Mouse (Mus musculus) midbrain, embryonic 11.5 days (tissue): ENCODE measurements around the gene Dusp1. TPM values are rescaled to one million over a fixed set of nuclear protein-coding genes. Genes with fewer than 3 reads are reported as not detected.
A peak's percentile ranks its signal among the peaks of the same experiment; 100 is the strongest.

Source experiments
- ATAC-seq: fragments of 200-750 bp; cut with Nextera tagmentation; 2 replicates; pipeline ENCODE4 v1.8.0; 2017; ENCODE audit warnings: moderate TSS enrichment, moderate library complexity; ENCODE audit not compliant: low FRiP score
- DNase-seq: peaks from one replicate; pipeline ENCODE4 v3.0.0; 2015; ENCODE audit warnings: low spot score; ENCODE audit errors: missing footprints
- H3K27ac ChIP-seq: fragments of 300-500 bp; sonication (generic); 2 replicates; pipeline ENCODE4 v1.5.1; 2014; ENCODE audit warnings: low read depth, low read length
- H3K27me3 ChIP-seq: fragments of 300-500 bp; sonication (generic); 2 replicates; pipeline ENCODE4 v1.6.1; 2014; ENCODE audit warnings: mild to moderate bottlenecking, low read length, moderate library complexity, mixed read lengths; ENCODE audit not compliant: control insufficient read depth, insufficient read depth
- H3K36me3 ChIP-seq: fragments of 300-500 bp; sonication (generic); 2 replicates; pipeline ENCODE4 v1.6.1; 2014; ENCODE audit warnings: mild to moderate bottlenecking, low read length, moderate library complexity, mixed read lengths; ENCODE audit not compliant: control insufficient read depth, insufficient read depth
- H3K4me1 ChIP-seq: fragments of 300-500 bp; sonication (generic); 2 replicates; pipeline ENCODE4 v1.6.1; 2014; ENCODE audit warnings: low read length; ENCODE audit not compliant: control insufficient read depth, insufficient read depth
- H3K4me2 ChIP-seq: fragments of 300-500 bp; sonication (generic); 2 replicates; pipeline ENCODE4 v1.6.1; 2014; ENCODE audit warnings: mild to moderate bottlenecking, moderate library complexity
- H3K4me3 ChIP-seq: fragments of 300-500 bp; sonication (generic); 2 replicates; pipeline ENCODE4 v1.5.1; 2014; ENCODE audit warnings: low read depth, low read length
- H3K9ac ChIP-seq: fragments of 300-500 bp; sonication (generic); 2 replicates; pipeline ENCODE4 v1.6.1; 2014; ENCODE audit warnings: low read length
- H3K9me3 ChIP-seq: fragments of 300-500 bp; sonication (generic); 2 replicates; pipeline ENCODE4 v1.6.1; 2016; ENCODE audit warnings: low read length; ENCODE audit not compliant: control insufficient read depth
- WGBS: fragments of 180-500 bp; shearing (Covaris S2); extraction: QIAGEN DNeasy Blood & Tissue Kit; methylation state at CpG from one replicate; pipeline ENCODE4 v1.1.7; 2014; 5-methylcytosine and 5-hydroxymethylcytosine counted together
- polyA plus RNA-seq: library from polyadenylated mRNA; unstranded; fragments of >200 nt; fragmentation: Nextera tagmentation; extraction: Ambion mirVana; gene quantifications from 2 replicates; pipeline ENCODE4 v1.2.1, GENCODE M21; 2014

Dusp1 gene
- polyA plus RNA-seq, 1 experiment from 2014 or later: 30.2 TPM

DNA sequence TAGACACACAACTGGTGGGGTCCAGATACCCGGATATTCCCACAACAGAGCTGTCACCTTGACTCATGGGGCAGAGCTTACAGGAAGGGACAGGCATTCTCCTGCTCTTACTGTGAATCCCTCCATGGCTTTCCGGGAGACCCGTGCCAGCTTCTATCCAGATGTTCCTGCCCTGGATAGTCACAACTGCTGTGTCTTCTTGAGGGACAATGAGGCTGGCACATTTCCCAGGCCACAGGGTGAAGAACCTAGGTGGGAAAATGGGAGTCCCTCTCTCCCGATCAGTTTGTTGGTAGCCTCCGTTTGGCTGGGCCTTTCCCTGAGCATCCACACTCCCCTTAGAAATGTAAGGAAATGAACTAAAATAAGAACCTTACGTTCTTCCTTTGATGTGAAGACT lies 33.2 kb downstream of the Dusp1 start:
- ATAC-seq: no peak
- no peaks in the 10 kb centered on the region for H3K27me3 ChIP-seq
- H3K9ac ChIP-seq: no peak overlapping the region
- no peaks in the 10 kb centered on the region for H3K36me3 ChIP-seq
- H3K4me1 ChIP-seq: no peaks in the 10 kb centered on the region
- H3K4me2 ChIP-seq: no peak overlapping the region
- no peak overlapping the region for H3K4me3 ChIP-seq
- no peak for DNase-seq
- H3K27ac ChIP-seq: no peak overlapping the region
- no peaks in the 10 kb centered on the region for H3K9me3 ChIP-seq
- WGBS: 89% methylated on average over 6 of the region's 6 CpGs

DNA sequence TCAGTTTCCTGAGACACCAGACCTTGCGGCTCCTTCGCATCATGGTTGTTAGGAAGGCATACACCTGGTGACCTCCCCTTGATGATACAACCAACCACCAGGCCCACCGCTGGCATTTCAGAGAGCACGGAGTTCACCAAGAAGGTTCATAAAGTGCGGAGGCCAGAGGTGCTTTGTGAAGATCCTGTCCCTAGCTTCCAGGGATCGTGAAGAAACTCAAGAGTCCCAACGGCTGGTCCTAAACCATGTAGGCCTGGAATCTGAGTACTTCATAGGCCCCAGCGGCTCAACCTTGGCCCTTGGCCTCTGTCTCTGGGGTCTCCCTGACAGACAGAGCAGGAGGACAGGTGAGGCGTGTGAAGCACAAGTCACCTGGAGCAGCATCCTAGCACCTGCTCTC lies 34.6 kb downstream of the Dusp1 start:
- DNase-seq (peak; percentile 79), ATAC-seq (no peak)
- no peak overlapping the region for H3K27ac ChIP-seq
- no peak overlapping the region for H3K4me2 ChIP-seq
- 93% methylated on average over 9 of the region's 9 CpGs for whole genome bisulfite sequencing
- H3K9ac ChIP-seq: no peak overlapping the region
- H3K9me3 ChIP-seq: no peaks in the 10 kb centered on the region
- H3K4me1 ChIP-seq: no peaks in the 10 kb centered on the region
- H3K27me3 ChIP-seq: no peaks in the 10 kb centered on the region
- H3K36me3 ChIP-seq: no peaks in the 10 kb centered on the region
- no peak overlapping the region for H3K4me3 ChIP-seq

GRCm38 (mm10) chr17:26525316-26525715 lies 36.6 kb downstream of the Dusp1 start:
- Histone ChIP-seq H3K4me3 (no peak overlapping the region), H3K27ac (no peak overlapping the region), H3K27me3 (no peaks in the 10 kb centered on the region), H3K4me2 (no peak overlapping the region), H3K4me1 (no peaks in the 10 kb centered on the region), H3K36me3 (no peaks in the 10 kb centered on the region), H3K9me3 (no peaks in the 10 kb centered on the region), H3K9ac (no peak overlapping the region)
- WGBS: 78% methylated on average over 7 of the region's 7 CpGs
- ATAC-seq: no peak
- DNase-seq: no peak

- Histone ChIP-seq H3K4me2 (no peak overlapping the region), H3K9me3 (no peaks in the 10 kb centered on the region), H3K27me3 (no peaks in the 10 kb centered on the region), H3K36me3 (no peaks in the 10 kb centered on the region), H3K4me3 (no peak overlapping the region), H3K27ac (no peak overlapping the region), H3K4me1 (no peaks in the 10 kb centered on the region), H3K9ac (no peak overlapping the region)
- DNase-seq (peak; percentile 64), ATAC-seq (no peak)
- 87% methylated on average over 4 of the region's 4 CpGs for WGBS
Measured at GRCm38 (mm10) chr17:26524801-26525200, 37.1 kb downstream of the Dusp1 start.

GRCm38 (mm10) chr17:26524316-26524715 lies 37.6 kb downstream of the Dusp1 start:
- no peaks in the 10 kb centered on the region for H3K9me3 ChIP-seq
- H3K4me3 ChIP-seq: no peak overlapping the region
- H3K36me3 ChIP-seq: no peaks in the 10 kb centered on the region
- no peak overlapping the region for H3K4me2 ChIP-seq
- H3K27me3 ChIP-seq: no peaks in the 10 kb centered on the region
- ATAC-seq: no peak
- peak; percentile 49 for DNase-seq
- no peak overlapping the region for H3K27ac ChIP-seq
- no peak overlapping the region for H3K9ac ChIP-seq
- H3K4me1 ChIP-seq: no peaks in the 10 kb centered on the region

- ATAC-seq: no peak
- Histone ChIP-seq H3K4me2 (no peak overlapping the region), H3K27me3 (no peaks in the 10 kb centered on the region), H3K9ac (no peak overlapping the region), H3K9me3 (no peaks in the 10 kb centered on the region), H3K4me1 (no peaks in the 10 kb centered on the region), H3K4me3 (no peak overlapping the region), H3K36me3 (no peaks in the 10 kb centered on the region), H3K27ac (no peak overlapping the region)
- WGBS: 84% methylated on average over 4 of the region's 4 CpGs
- no peak for DNase-seq
Measured at GRCm38 (mm10) chr17:26522711-26523110, 39.2 kb downstream of the Dusp1 start.

- H3K36me3 ChIP-seq: no peaks in the 10 kb centered on the region
- H3K4me2 ChIP-seq: no peak overlapping the region
- no peak overlapping the region for H3K4me3 ChIP-seq
- H3K27ac ChIP-seq: no peak overlapping the region
- 83% methylated on average over 3 of the region's 3 CpGs for WGBS
- ATAC-seq (no peak), DNase-seq (no peak)
- no peaks in the 10 kb centered on the region for H3K9me3 ChIP-seq
- no peak overlapping the region for H3K9ac ChIP-seq
- no peaks in the 10 kb centered on the region for H3K27me3 ChIP-seq
- H3K4me1 ChIP-seq: no peaks in the 10 kb centered on the region
Measured at GRCm38 (mm10) chr17:26518306-26518705, 43.6 kb downstream of the Dusp1 start.

DNA sequence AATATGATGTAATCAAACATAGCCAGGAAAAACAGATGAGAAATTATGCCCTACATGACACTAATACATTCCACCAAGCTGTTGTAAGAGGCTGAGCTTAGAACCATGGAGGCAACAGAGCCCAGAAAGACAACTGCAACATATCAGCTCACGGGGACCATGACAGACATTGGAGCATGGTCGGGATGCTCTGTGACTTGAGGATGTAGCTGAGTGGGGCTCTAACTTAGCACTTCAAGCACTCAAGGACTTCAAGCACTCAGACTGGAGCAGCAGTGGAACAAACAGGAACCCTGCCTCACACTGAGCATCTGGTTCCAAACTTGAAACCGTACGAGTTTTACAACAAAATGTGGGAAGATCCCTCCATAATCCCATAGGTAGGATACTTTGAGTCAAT lies 46.3 kb downstream of the Dusp1 start:
- H3K4me2 ChIP-seq: no peak overlapping the region
- DNase-seq (no peak), ATAC-seq (no peak)
- H3K4me1 ChIP-seq: no peaks in the 10 kb centered on the region
- no peaks in the 10 kb centered on the region for H3K9me3 ChIP-seq
- H3K27ac ChIP-seq: no peak overlapping the region
- H3K4me3 ChIP-seq: no peak overlapping the region
- WGBS: 83% methylated on average over 4 of the region's 4 CpGs
- H3K36me3 ChIP-seq: no peaks in the 10 kb centered on the region
- H3K27me3 ChIP-seq: no peaks in the 10 kb centered on the region
- H3K9ac ChIP-seq: no peak overlapping the region

- no peak overlapping the region for H3K4me2 ChIP-seq
- DNase-seq: no peak
- no peak overlapping the region for H3K4me3 ChIP-seq
- H3K27me3 ChIP-seq: no peaks in the 10 kb centered on the region
- H3K4me1 ChIP-seq: no peaks in the 10 kb centered on the region
- no peaks in the 10 kb centered on the region for H3K9me3 ChIP-seq
- ATAC-seq: no peak
- no peaks in the 10 kb centered on the region for H3K36me3 ChIP-seq
- no peak overlapping the region for H3K27ac ChIP-seq
- no peak overlapping the region for H3K9ac ChIP-seq
- WGBS: 87% methylated on average over 3 of the region's 3 CpGs
Measured at GRCm38 (mm10) chr17:26514581-26515030, 47.3 kb downstream of the Dusp1 start.
